Mouse (Mus musculus) liver, embryonic 14.5 days (tissue): ENCODE measurements at regions not wholly inside any gene's neighbourhood (a gene's known extent, or its start where the extent isn't known, plus 50 kb on each side); places are given as distances from the start of the nearest gene placed in this dataset.

Experiments used
- CTCF ChIP-seq: IDR thresholded peaks from 2 replicates; pipeline ENCODE4 v1.5.1; 2016; ENCODE audit warnings: antibody characterized with exemption, low read depth, control low read depth
- EP300 ChIP-seq: IDR thresholded peaks from 2 replicates; pipeline ENCODE4 v1.6.1; 2016; ENCODE audit warnings: antibody characterized with exemption, low read depth

DNA sequence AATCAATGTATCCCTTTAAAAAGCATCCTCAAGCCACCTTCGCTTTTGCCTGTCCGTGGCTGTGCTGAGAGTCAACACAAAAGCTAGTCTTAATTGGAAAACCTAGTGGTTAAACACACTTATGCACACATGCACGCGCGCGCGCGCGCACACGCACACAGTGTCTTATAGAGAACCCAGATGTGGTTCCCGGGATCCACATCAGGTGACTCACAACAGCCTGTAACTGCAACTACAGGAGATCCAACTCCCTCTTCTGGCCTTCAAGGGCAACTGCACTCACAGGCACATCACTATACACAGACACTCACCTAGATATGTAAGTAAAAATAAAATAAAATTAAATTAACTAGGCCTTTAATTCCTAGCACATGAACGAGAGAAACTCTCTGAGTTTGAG lies 118.4 kb upstream of the Fam204a start:
- no peak for TF ChIP-seq CTCF
- no peak for TF ChIP-seq EP300
